Mouse (Mus musculus) megakaryocyte, embryonic 14.5 days (primary cell): ENCODE results near the gene Hhat.

Experiments
- FLI1 ChIP-seq: IDR thresholded peaks from 2 replicates; pipeline ENCODE4 v1.6.1; 2012; ENCODE audit warnings: low read length, inconsistent platforms, mixed read lengths
- GATA1 ChIP-seq: IDR thresholded peaks from 3 replicates; pipeline ENCODE4 v1.6.1; 2012; ENCODE audit warnings: mixed read lengths, low read length, inconsistent platforms, borderline replicate concordance

DNA sequence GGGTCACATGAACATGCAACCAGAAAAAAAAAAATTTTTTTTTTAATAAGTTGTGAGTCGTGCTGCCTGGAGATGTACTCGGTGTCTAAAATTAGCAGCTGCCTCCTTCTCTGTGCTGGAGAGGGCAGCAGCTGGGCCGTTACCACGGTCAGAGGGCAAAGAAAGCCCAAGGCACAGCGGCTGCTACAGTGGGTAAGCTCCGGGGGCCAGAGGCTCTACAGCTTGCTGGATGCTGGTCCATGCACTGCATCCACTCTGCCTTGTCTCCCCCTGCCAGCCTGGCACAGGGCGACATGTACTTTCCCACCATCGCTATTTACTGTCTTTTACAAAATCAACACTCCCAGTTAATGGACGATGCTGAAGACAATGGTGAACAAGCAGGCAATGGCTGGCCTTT, 226.9 kb downstream of the Hhat start:
- TF ChIP-seq FLI1 (no peak), GATA1 (no peak)
